Mouse (Mus musculus): ENCODE results near the gene Gm3015. TPM values are rescaled to one million over a fixed set of nuclear protein-coding genes. Genes with fewer than 3 reads are reported as not detected.
"Not testable (repeated sequence)": the region's sequence is repeated elsewhere in the genome, so short reads cannot be mapped to it uniquely, and the experiment has no call there.

Gene Gm3015
- not detected in 2 replicates for total RNA-seq (2012; rRNA removed)
- not detected for polyA plus RNA-seq (2012; ENCODE audit: insufficient read depth in 1 of 2, insufficient read length in 2 of 2, low read depth in 1 of 2, low replicate concordance in 2 of 2, missing spikeins in 1 of 2)

GRCm38 (mm10) chr14:42768721-42769120 lies at the start of gene Gm3015:
Gm3015 (minus strand) TSS chr14:42768821.
- H3K9me3 ChIP-seq (replicated peaks; ENCODE audit: insufficient read depth, low read length); H3K4me3 ChIP-seq (ENCODE audit: control insufficient read depth in 1 of 2, insufficient read depth in 1 of 2, low read depth in 2 of 2, low read length in 2 of 2); H3K4me1 ChIP-seq (ENCODE audit: control insufficient read depth in 1 of 2, insufficient read depth in 2 of 2, low read length in 2 of 2); H3K9ac ChIP-seq (ENCODE audit: control insufficient read depth, low read depth, low read length, poor library complexity, severe bottlenecking); H3K27ac ChIP-seq (ENCODE audit: control insufficient read depth, low read depth, low read length); DNase-seq (ENCODE audit: low read depth, low spot score); H3K36me3 ChIP-seq (ENCODE audit: control insufficient read depth in 1 of 2, insufficient read depth in 2 of 2, low read length in 2 of 2); H3K79me2 ChIP-seq (ENCODE audit: control insufficient read depth, insufficient read depth, low read length, poor library complexity); H3K27me3 ChIP-seq (ENCODE audit: control insufficient read depth in 1 of 2, insufficient read depth in 2 of 2, low read length in 2 of 2): not testable (repeated sequence)

GRCm38 (mm10) chr14:42797887-42798286 lies 29.3 kb upstream of the Gm3015 start, which contains the start of gene Gm10377:
Gm10377 (minus strand) TSS chr14:42797987.
- not testable (repeated sequence) for H3K4me1 ChIP-seq (ENCODE audit: control insufficient read depth in 1 of 2, insufficient read depth in 2 of 2, low read length in 2 of 2); H3K36me3 ChIP-seq (ENCODE audit: control insufficient read depth in 1 of 2, insufficient read depth in 2 of 2, low read length in 2 of 2); H3K4me3 ChIP-seq (ENCODE audit: control insufficient read depth in 1 of 2, insufficient read depth in 1 of 2, low read depth in 2 of 2, low read length in 2 of 2); H3K27me3 ChIP-seq (ENCODE audit: control insufficient read depth in 1 of 2, insufficient read depth in 2 of 2, low read length in 2 of 2); H3K9me3 ChIP-seq (replicated peaks; ENCODE audit: insufficient read depth, low read length); H3K27ac ChIP-seq (ENCODE audit: control insufficient read depth, low read depth, low read length); DNase-seq (ENCODE audit: low read depth, low spot score); H3K79me2 ChIP-seq (ENCODE audit: control insufficient read depth, insufficient read depth, low read length, poor library complexity); H3K9ac ChIP-seq (ENCODE audit: control insufficient read depth, low read depth, low read length, poor library complexity, severe bottlenecking)

Other genes starting within 250 kb of the Gm3015 start
- gene Gm8024, start 244.5 kb downstream of the Gm3015 start, total RNA-seq (2012; rRNA removed) = not detected in 2 replicates
- gene Gm8024, start 244.5 kb downstream of the Gm3015 start, polyA plus RNA-seq (2012; ENCODE audit: insufficient read depth in 1 of 2, insufficient read length in 2 of 2, low read depth in 1 of 2, low replicate concordance in 2 of 2, missing spikeins in 1 of 2) = not detected
- not detected in 2 replicates for gene Gm17124, start 168.9 kb downstream of the Gm3015 start, total RNA-seq (2012; rRNA removed)
- gene Gm17124, start 168.9 kb downstream of the Gm3015 start, polyA plus RNA-seq (2012; ENCODE audit: insufficient read depth in 1 of 2, insufficient read length in 2 of 2, low read depth in 1 of 2, low replicate concordance in 2 of 2, missing spikeins in 1 of 2) = not detected
- not detected in 2 replicates for gene Gm3633, start 126.9 kb downstream of the Gm3015 start, total RNA-seq (2012; rRNA removed)
- gene Gm3633, start 126.9 kb downstream of the Gm3015 start, polyA plus RNA-seq (2012; ENCODE audit: insufficient read depth in 1 of 2, insufficient read length in 2 of 2, low read depth in 1 of 2, low replicate concordance in 2 of 2, missing spikeins in 1 of 2) = not detected
- gene Gm10378, start 112.9 kb downstream of the Gm3015 start, total RNA-seq (2012; rRNA removed) = not detected in 2 replicates
- gene Gm10378, start 112.9 kb downstream of the Gm3015 start, polyA plus RNA-seq (2012; ENCODE audit: insufficient read depth in 1 of 2, insufficient read length in 2 of 2, low read depth in 1 of 2, low replicate concordance in 2 of 2, missing spikeins in 1 of 2) = not detected
- not detected in 2 replicates for gene Gm10377, start 29.2 kb upstream of the Gm3015 start, total RNA-seq (2012; rRNA removed)
- gene Gm10377, start 29.2 kb upstream of the Gm3015 start, polyA plus RNA-seq (2012; ENCODE audit: insufficient read depth in 1 of 2, insufficient read length in 2 of 2, low read depth in 1 of 2, low replicate concordance in 2 of 2, missing spikeins in 1 of 2) = not detected
- not detected in 2 replicates for gene Gm21977, start 84.7 kb upstream of the Gm3015 start, total RNA-seq (2012; rRNA removed)
- gene Gm21977, start 84.7 kb upstream of the Gm3015 start, polyA plus RNA-seq (2012; ENCODE audit: insufficient read depth in 1 of 2, insufficient read length in 2 of 2, low read depth in 1 of 2, low replicate concordance in 2 of 2, missing spikeins in 1 of 2) = not detected
- gene Gm8082, start 224.8 kb upstream of the Gm3015 start, total RNA-seq (2012; rRNA removed) = not detected in 2 replicates
- gene Gm8082, start 224.8 kb upstream of the Gm3015 start, polyA plus RNA-seq (2012; ENCODE audit: insufficient read depth in 1 of 2, insufficient read length in 2 of 2, low read depth in 1 of 2, low replicate concordance in 2 of 2, missing spikeins in 1 of 2) = not detected
- not detected in 2 replicates for gene Gm10376, start 246.8 kb upstream of the Gm3015 start, total RNA-seq (2012; rRNA removed)
- not detected for gene Gm10376, start 246.8 kb upstream of the Gm3015 start, polyA plus RNA-seq (2012; ENCODE audit: insufficient read depth in 1 of 2, insufficient read length in 2 of 2, low read depth in 1 of 2, low replicate concordance in 2 of 2, missing spikeins in 1 of 2)